Mouse (Mus musculus): ENCODE measurements around the gene Stx6. TPM values are rescaled to one million over a fixed set of nuclear protein-coding genes. Genes with fewer than 3 reads are reported as not detected.

The Stx6 gene
- total and polyA plus RNA-seq, 3 experiments, result 19.0 to 23.0 (median 22.2) TPM

DNA sequence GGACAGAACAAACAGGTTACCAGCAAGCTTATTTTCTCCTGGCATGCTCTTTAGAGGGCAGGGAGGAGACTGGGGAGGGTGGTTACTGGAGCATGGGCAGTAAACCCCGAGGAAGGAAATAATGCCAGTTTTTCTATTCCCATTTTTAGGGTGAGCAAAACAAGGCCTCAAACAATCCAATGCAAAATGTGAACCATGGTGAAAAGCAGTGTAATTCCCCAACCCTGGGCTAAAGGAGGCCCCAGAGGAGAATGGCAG, 83.9 kb downstream of the Stx6 start:
- Histone ChIP-seq H3K27me3 (ENCODE audit: control insufficient read depth, insufficient read depth, low read length) (no peaks in the 10 kb centered on the region), H3K9ac (ENCODE audit: low read depth, low read length) (peak overlapping the region; percentile 13; the same call in 1 of the 2 replicates), H3K27ac (peak overlapping the region; percentile 95), H3K4me1 (ENCODE audit: control insufficient read depth, insufficient read depth, low read length) (peaks cover 12% of the 10 kb centered on the region), H3K36me3 (ENCODE audit: control insufficient read depth, insufficient read depth, low read length) (peaks cover 1% of the 10 kb centered on the region), H3K4me3 (no peak overlapping the region), H3K79me2 (replicated peaks; ENCODE audit: control insufficient read depth, insufficient read depth, low read length) (peaks cover 1% of the 10 kb centered on the region; the same call in 1 of the 2 replicates)
- WGBS, result 43% methylated on average over 1 of the region's 1 CpGs
- no peak for DNase-seq
- TF ChIP-seq POLR2A (IDR thresholded peaks at IDR 0.05; ENCODE audit: insufficient read depth, low read depth, low read length) (no peak), EP300 (IDR thresholded peaks at IDR 0.05; ENCODE audit: insufficient read depth, low read depth, low read length) (no peak), CTCF (IDR thresholded peaks at IDR 0.05) (no peak)
- intact Hi-C loops (cut with DNase I), result no loop called here

DNA sequence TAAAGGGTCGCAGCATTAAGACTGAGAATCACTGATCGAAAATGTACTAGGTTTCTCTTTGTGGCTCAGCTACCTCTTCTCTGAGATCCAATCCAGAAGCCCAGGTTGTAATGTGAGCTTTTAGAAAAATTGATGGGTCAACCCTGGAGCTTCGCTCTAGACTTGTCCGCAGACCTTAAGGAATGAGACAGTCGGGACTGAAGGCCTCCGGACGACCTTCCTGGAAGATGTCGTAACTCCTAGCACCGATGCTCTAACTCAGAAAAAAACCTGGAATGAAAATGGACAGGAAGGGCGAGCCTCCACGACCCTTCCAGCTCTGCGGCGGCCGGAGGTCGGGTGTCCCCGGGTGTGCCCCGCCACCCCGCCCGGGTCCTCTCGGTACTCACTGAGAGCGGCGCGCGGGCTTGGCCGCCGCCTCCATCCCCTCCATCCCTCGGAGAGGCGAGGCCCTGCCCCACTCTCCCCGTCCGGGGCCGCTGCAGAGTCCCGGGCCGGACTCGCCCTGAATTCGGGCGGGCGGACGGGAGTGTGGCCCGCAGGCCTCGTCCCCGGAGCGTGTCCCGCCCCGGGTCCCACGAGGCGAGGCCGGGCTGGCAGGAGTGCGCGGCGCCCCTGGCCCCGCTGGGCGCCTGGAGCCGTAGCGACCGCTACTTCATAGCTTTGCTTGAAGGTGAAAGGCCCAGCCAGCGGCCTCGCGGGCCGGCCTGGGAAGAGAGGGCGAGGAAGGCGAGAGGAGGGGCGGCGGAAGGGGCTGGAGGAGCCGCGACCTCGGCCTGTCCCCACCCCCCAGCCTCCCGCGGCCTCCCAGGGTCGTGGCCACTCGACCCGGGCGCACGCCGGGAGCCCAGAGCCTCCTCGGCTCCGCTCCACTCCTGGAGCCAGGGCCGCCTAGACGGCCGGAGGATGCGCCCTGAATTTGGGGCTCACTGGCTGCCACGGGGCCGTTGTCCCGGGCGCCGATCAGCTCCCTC, 85.6 kb downstream of the Stx6 start, which contains the start of gene BC034090:
TSS of gene BC034090 (minus strand) at position 648 of the 974 bp plus-strand sequence.
- TF ChIP-seq CTCF (IDR thresholded peaks at IDR 0.05) (no peak), EP300 (IDR thresholded peaks at IDR 0.05; ENCODE audit: insufficient read depth, low read depth, low read length) (no peak), POLR2A (IDR thresholded peaks at IDR 0.05; ENCODE audit: insufficient read depth, low read depth, low read length) (no peak)
- Histone ChIP-seq H3K27ac (peak within 1 kb of the TSS; percentile 95), H3K27me3 (ENCODE audit: control insufficient read depth, insufficient read depth, low read length) (no peaks in the 10 kb centered on the region), H3K4me1 (ENCODE audit: control insufficient read depth, insufficient read depth, low read length) (peaks cover 5% of the 10 kb centered on the region), H3K9ac (ENCODE audit: low read depth, low read length) (peak within 1 kb of the TSS; percentile 97), H3K4me3 (peak within 1 kb of the TSS; percentile 83), H3K79me2 (replicated peaks; ENCODE audit: control insufficient read depth, insufficient read depth, low read length) (peaks cover 1% of the 10 kb centered on the region; the same call in 1 of the 2 replicates), H3K36me3 (ENCODE audit: control insufficient read depth, insufficient read depth, low read length) (no peaks in the 10 kb centered on the region)
- DNase-seq, result peak; percentile 84 to 85
- WGBS, result 2% methylated on average over 84 of the region's 85 CpGs
- intact Hi-C loops (cut with DNase I), result no loop called here

DNA sequence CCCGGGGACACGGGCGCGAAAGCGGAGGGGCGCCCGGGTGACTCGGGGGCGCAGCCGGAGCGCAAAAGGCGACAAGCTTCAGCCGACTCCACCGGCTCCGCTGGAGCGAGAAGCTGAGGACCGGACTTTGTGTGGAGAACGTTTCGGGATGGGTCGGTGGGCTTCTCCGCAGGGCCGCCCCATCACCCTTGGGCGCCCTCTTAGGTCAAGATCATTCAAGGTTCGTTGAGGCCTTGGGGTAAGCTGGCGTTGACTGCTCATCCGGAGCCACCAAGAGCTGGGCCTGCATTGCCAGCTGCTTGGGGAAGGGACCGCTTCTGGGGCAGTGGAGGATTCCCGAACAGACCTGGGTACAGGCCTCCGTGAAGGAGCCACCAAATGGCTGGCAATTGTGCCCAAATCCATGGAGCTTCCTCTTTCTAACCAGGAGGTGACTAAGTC, 86.3 kb downstream of the Stx6 start:
- Histone ChIP-seq H3K27ac (peak overlapping the region; percentile 95), H3K4me3 (peak overlapping the region; percentile 83), H3K79me2 (replicated peaks; ENCODE audit: control insufficient read depth, insufficient read depth, low read length) (peaks cover 1% of the 10 kb centered on the region; the same call in 1 of the 2 replicates), H3K27me3 (ENCODE audit: control insufficient read depth, insufficient read depth, low read length) (no peaks in the 10 kb centered on the region), H3K9ac (ENCODE audit: low read depth, low read length) (peak overlapping the region; percentile 97), H3K4me1 (ENCODE audit: control insufficient read depth, insufficient read depth, low read length) (peaks cover 5% of the 10 kb centered on the region), H3K36me3 (ENCODE audit: control insufficient read depth, insufficient read depth, low read length) (no peaks in the 10 kb centered on the region)
- no peak for TF ChIP-seq CTCF (IDR thresholded peaks at IDR 0.05)
- TF ChIP-seq EP300 (IDR thresholded peaks at IDR 0.05; ENCODE audit: insufficient read depth, low read depth, low read length), result no peak
- TF ChIP-seq POLR2A (IDR thresholded peaks at IDR 0.05; ENCODE audit: insufficient read depth, low read depth, low read length), result no peak
- WGBS, result 8% methylated on average over 29 of the region's 29 CpGs
- peak in 1 of 2 experiments; percentile 45 for DNase-seq
- intact Hi-C loops (cut with DNase I), result loop anchor here (5.0 kb wide), 1 partner anchor 38 kb away; no protein-coding TSS in a partner anchor

DNA sequence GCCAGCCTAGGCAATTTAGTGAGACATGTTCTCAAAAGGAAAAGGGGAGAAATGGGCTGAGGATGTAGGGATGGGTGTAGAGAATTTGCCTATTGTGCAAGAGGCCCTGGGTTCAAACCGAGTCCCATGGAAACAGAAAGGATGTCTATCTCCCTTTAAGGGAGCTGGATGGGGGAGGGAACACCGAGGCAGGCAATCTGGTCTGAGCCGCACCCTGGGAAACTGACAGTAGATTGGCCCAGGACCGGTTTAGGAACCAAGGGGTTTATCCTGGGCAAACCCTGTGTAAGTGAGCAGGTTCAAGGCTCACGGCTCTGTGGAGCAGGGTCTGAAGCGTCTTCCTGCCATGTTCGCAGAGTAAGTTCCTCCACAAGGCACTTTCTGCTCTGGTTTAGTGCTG, 87.0 kb downstream of the Stx6 start:
- peaks cover 1% of the 10 kb centered on the region; the same call in 1 of the 2 replicates for H3K79me2 ChIP-seq (replicated peaks; ENCODE audit: control insufficient read depth, insufficient read depth, low read length)
- DNase-seq, result peak; percentile 11 to 28
- H3K36me3 ChIP-seq (ENCODE audit: control insufficient read depth, insufficient read depth, low read length), result no peaks in the 10 kb centered on the region
- peak overlapping the region; percentile 95 for H3K27ac ChIP-seq
- H3K4me1 ChIP-seq (ENCODE audit: control insufficient read depth, insufficient read depth, low read length), result peaks cover 2% of the 10 kb centered on the region; the same call in 1 of the 2 replicates
- H3K9ac ChIP-seq (ENCODE audit: low read depth, low read length), result peak overlapping the region; percentile 14; the same call in 1 of the 2 replicates
- no peaks in the 10 kb centered on the region for H3K27me3 ChIP-seq (ENCODE audit: control insufficient read depth, insufficient read depth, low read length)
- intact Hi-C loops (cut with DNase I), result loop anchor here (5.0 kb wide), 1 partner anchor 37 kb away; no protein-coding TSS in a partner anchor
- 60% methylated on average over 7 of the region's 7 CpGs for WGBS
- H3K4me3 ChIP-seq, result peak overlapping the region; percentile 83
- TF ChIP-seq EP300 (IDR thresholded peaks at IDR 0.05; ENCODE audit: insufficient read depth, low read depth, low read length) (no peak), POLR2A (IDR thresholded peaks at IDR 0.05; ENCODE audit: insufficient read depth, low read depth, low read length) (no peak), CTCF (IDR thresholded peaks at IDR 0.05) (no peak)

DNA sequence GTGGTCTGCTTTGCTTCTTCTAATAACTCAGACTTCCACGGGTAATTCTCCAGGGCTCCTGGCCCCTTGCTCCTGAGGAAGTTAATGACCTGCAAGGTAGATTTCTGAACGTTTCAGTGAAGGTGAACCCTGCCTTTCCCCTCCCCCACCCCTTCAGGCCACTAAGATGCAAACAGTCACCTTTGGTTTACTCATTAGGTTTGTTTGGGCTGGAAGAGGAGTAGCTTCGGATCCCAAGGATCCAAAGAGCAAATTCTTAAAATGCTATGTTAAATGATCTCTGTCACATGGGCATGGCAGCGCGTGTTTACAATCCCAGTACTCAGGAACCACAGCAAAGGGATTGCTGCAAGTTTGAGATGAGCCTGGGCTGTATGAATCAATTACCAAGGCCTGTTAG, 88.9 kb downstream of the Stx6 start:
- Histone ChIP-seq H3K27me3 (ENCODE audit: control insufficient read depth, insufficient read depth, low read length) (no peaks in the 10 kb centered on the region), H3K9ac (ENCODE audit: low read depth, low read length) (no peak overlapping the region), H3K27ac (no peak overlapping the region), H3K79me2 (replicated peaks; ENCODE audit: control insufficient read depth, insufficient read depth, low read length) (0 out of 2 replicates have a peak, but pooled peaks cover 1% of the 10 kb centered on the region), H3K4me1 (ENCODE audit: control insufficient read depth, insufficient read depth, low read length) (peaks cover 2% of the 10 kb centered on the region; the same call in 1 of the 2 replicates), H3K4me3 (no peak overlapping the region), H3K36me3 (ENCODE audit: control insufficient read depth, insufficient read depth, low read length) (no peaks in the 10 kb centered on the region)
- intact Hi-C loops (cut with DNase I), result loop anchor here (5.0 kb wide), 1 partner anchor 35 kb away; no protein-coding TSS in a partner anchor
- peak in 1 of 2 experiments; percentile 1 for DNase-seq
- TF ChIP-seq CTCF (IDR thresholded peaks at IDR 0.05) (no peak), EP300 (IDR thresholded peaks at IDR 0.05; ENCODE audit: insufficient read depth, low read depth, low read length) (no peak), POLR2A (IDR thresholded peaks at IDR 0.05; ENCODE audit: insufficient read depth, low read depth, low read length) (no peak)
- WGBS, result 36% methylated on average over 5 of the region's 5 CpGs

Data from heart, adult 2 months (tissue).